24 mouse cellular contexts compared by ENCODE assay signal in the genomic region with DNA sequence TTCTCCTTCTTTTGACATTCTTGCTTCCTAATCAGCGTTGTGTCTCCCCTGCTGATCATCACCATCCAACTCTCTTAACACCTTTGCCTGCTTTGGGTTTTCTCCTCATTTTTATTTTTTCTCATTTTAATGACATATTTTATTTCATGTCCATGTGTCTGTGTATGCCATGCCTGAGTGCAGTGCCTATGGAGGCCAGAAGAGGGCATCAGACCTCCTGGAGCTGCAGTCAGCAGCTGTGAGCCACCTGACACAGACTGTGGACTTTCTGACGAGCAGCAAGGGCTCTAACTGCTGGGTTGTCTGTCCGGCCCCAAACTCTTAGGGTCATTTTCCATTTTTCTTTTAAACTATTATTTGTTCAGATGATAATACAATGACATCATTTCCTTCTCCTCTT.
DNase-seq lines count a peak whose midpoint lies in the region; ATAC-seq and TF ChIP-seq lines count a peak whose summit lies in the region.
"Had no signal": no experiment of that assay in that cellular context is flagged by ENCODE, and none has a peak within 500 bp of the region (broad histone marks: within the 10 kb centered on the region; RNA-seq: fewer than 3 reads in every experiment).

No protein-coding gene starts in this region.

- H3K4me1 ChIP-seq in heart, postnatal 0 days (ENCODE audit: control insufficient read depth, insufficient read depth), result no peaks in the 10 kb centered on the region
- H3K4me1 ChIP-seq in heart, embryonic 11.5 days (ENCODE audit: control insufficient read depth, insufficient read depth, low read length), result no peaks in the 10 kb centered on the region
- no peaks in the 10 kb centered on the region for H3K4me1 ChIP-seq in liver, adult 2 months (ENCODE audit: control insufficient read depth, insufficient read depth, low read length)
- H3K4me1 ChIP-seq in liver, embryonic 12.5 days, result no peaks in the 10 kb centered on the region
- H3K4me1 ChIP-seq in E14TG2a.4 (replicated peaks; ENCODE audit: low read depth, low read length), result no peaks in the 10 kb centered on the region
- H3K4me1 ChIP-seq: heart, embryonic 15.5 days; intestine, embryonic 15.5 days; limb, embryonic 12.5 days; liver, embryonic 15.5 days had no signal

- H3K9me3 ChIP-seq in heart, postnatal 0 days (replicated peaks; ENCODE audit: control insufficient read depth, low read length), result 0 out of 2 replicates have a peak, but pooled peaks cover 5% of the 10 kb centered on the region
- peaks cover 2% of the 10 kb centered on the region; the same call in 1 of the 2 replicates for H3K9me3 ChIP-seq in heart, embryonic 11.5 days (replicated peaks; ENCODE audit: control insufficient read depth, low read length)
- 0 out of 2 replicates have a peak, but pooled peaks cover 12% of the 10 kb centered on the region for H3K9me3 ChIP-seq in liver, embryonic 12.5 days (replicated peaks)
- peaks cover 9% of the 10 kb centered on the region for H3K9me3 ChIP-seq in E14TG2a.4 (ENCODE audit: low read length)
- H3K9me3 ChIP-seq: forebrain, embryonic 10.5 days; heart, embryonic 15.5 days; intestine, embryonic 15.5 days; limb, embryonic 12.5 days; liver, embryonic 15.5 days had no signal

- no peak overlapping the region for H3K4me3 ChIP-seq in heart, postnatal 0 days (ENCODE audit: low read depth, low read length)
- no peak overlapping the region for H3K4me3 ChIP-seq in heart, embryonic 11.5 days (ENCODE audit: low read depth, low read length)
- no peak overlapping the region for H3K4me3 ChIP-seq in liver, adult 2 months (ENCODE audit: insufficient read depth, low read depth, low read length)
- H3K4me3 ChIP-seq in liver, embryonic 12.5 days, result no peak overlapping the region
- no peak overlapping the region for H3K4me3 ChIP-seq in E14TG2a.4 (replicated peaks; ENCODE audit: low read length)
- H3K4me3 ChIP-seq: forebrain, embryonic 10.5 days; heart, adult 2 months; heart, embryonic 15.5 days; intestine, embryonic 15.5 days; limb, embryonic 12.5 days; liver, embryonic 15.5 days; midbrain, embryonic 13.5 days had no signal

- no peaks in the 10 kb centered on the region for H3K27me3 ChIP-seq in heart, postnatal 0 days (ENCODE audit: control insufficient read depth, insufficient read depth, low read length)
- H3K27me3 ChIP-seq in heart, embryonic 11.5 days (ENCODE audit: control insufficient read depth, insufficient read depth, low read length), result no peaks in the 10 kb centered on the region
- H3K27me3 ChIP-seq in liver, adult 2 months (ENCODE audit: control insufficient read depth, insufficient read depth, low read length), result no peaks in the 10 kb centered on the region
- H3K27me3 ChIP-seq in liver, embryonic 12.5 days (replicated peaks), result no peaks in the 10 kb centered on the region
- no peaks in the 10 kb centered on the region for H3K27me3 ChIP-seq in E14TG2a.4 (ENCODE audit: insufficient read depth, low read length)
- H3K27me3 ChIP-seq: CH12.LX; heart, embryonic 15.5 days; intestine, embryonic 15.5 days; limb, embryonic 12.5 days; liver, embryonic 15.5 days; midbrain, embryonic 13.5 days had no signal

- no peaks in the 10 kb centered on the region for H3K79me2 ChIP-seq in liver, adult 2 months (ENCODE audit: control insufficient read depth, insufficient read depth, low read length)

- peak; percentile 5; the same call in 1 of the 2 replicates for TF ChIP-seq CTCF in heart, postnatal 0 days (IDR thresholded peaks at IDR 0.05; ENCODE audit: low read depth)
- TF ChIP-seq CTCF in liver, adult 2 months (IDR thresholded peaks at IDR 0.05; ENCODE audit: low read depth, low read length), result peak; percentile 34; the same call in 1 of the 2 replicates
- TF ChIP-seq CTCF in E14TG2a.4 (conservative IDR thresholded peaks at IDR 0.05; ENCODE audit: low read length), result peak; percentile 51

- no peak overlapping the region for H3K9ac ChIP-seq in heart, postnatal 0 days (replicated peaks; ENCODE audit: low read depth, low read length)
- no peak overlapping the region for H3K9ac ChIP-seq in heart, embryonic 11.5 days (ENCODE audit: low read depth, low read length)
- H3K9ac ChIP-seq in liver, adult 2 months (ENCODE audit: low read depth, low read length), result no peak overlapping the region
- H3K9ac ChIP-seq in liver, embryonic 12.5 days, result no peak overlapping the region
- H3K9ac ChIP-seq: forebrain, postnatal 0 days; heart, embryonic 15.5 days; hindbrain, embryonic 14.5 days; intestine, embryonic 15.5 days; limb, embryonic 12.5 days; liver, embryonic 15.5 days; midbrain, embryonic 13.5 days had no signal

- TF ChIP-seq POLR2A in liver, adult 2 months (IDR thresholded peaks at IDR 0.05; ENCODE audit: extremely low read depth, insufficient read depth, low read length), result no peak

- no peak overlapping the region for H3K27ac ChIP-seq in heart, postnatal 0 days (ENCODE audit: low read depth)
- no peak overlapping the region for H3K27ac ChIP-seq in heart, embryonic 11.5 days (ENCODE audit: low read depth, low read length)
- no peak overlapping the region for H3K27ac ChIP-seq in liver, adult 2 months (replicated peaks; ENCODE audit: insufficient read depth, low read depth, low read length)
- no peak overlapping the region for H3K27ac ChIP-seq in liver, embryonic 12.5 days
- H3K27ac ChIP-seq: forebrain, embryonic 10.5 days; heart, adult 2 months; heart, embryonic 15.5 days; hindbrain, embryonic 14.5 days; intestine, embryonic 15.5 days; limb, embryonic 12.5 days; liver, embryonic 15.5 days; midbrain, embryonic 13.5 days had no signal

- no peak for DNase-seq in heart, postnatal 0 days (ENCODE audit: low spot score)
- DNase-seq in liver, adult 2 months (ENCODE audit: extremely low read depth, low read depth, low spot score), result no peak
- DNase-seq in R1 (ENCODE audit: low read depth, low spot score), result peak; percentile 21
- DNase-seq: adrenal gland, adult 2 months; cerebellum, adult 18-20 months; cerebellum, postnatal 14 days; forebrain, postnatal 0 days; gastrocnemius, postnatal 36 days; heart, adult 2 months; heart, postnatal 4 days; right cerebral cortex, postnatal 14 days; thymus, postnatal 14 days had no signal

- H3K4me2 ChIP-seq in heart, postnatal 0 days (ENCODE audit: low read depth, low read length), result no peak overlapping the region
- H3K4me2 ChIP-seq in heart, embryonic 11.5 days, result no peak overlapping the region
- H3K4me2 ChIP-seq in liver, embryonic 12.5 days, result no peak overlapping the region
- H3K4me2 ChIP-seq: heart, embryonic 15.5 days; hindbrain, embryonic 14.5 days; intestine, embryonic 15.5 days; limb, embryonic 12.5 days; liver, embryonic 15.5 days; midbrain, embryonic 13.5 days had no signal

- no peak for ATAC-seq in heart, postnatal 0 days (ENCODE audit: insufficient read depth, low read depth)
- ATAC-seq in heart, embryonic 11.5 days (replicated peaks; ENCODE audit: insufficient number of reproducible peaks, low FRiP score, low TSS enrichment), result no peak
- no peak for ATAC-seq in liver, embryonic 12.5 days
- no peak for ATAC-seq in megakaryocyte progenitor cell, adult 5-6 weeks (replicated peaks; ENCODE audit: poor library complexity)
- ATAC-seq: forebrain, postnatal 0 days; intestine, embryonic 15.5 days; midbrain, embryonic 13.5 days had no signal

- no peaks in the 10 kb centered on the region for H3K36me3 ChIP-seq in heart, postnatal 0 days (replicated peaks; ENCODE audit: control insufficient read depth, insufficient read depth, low read length)
- H3K36me3 ChIP-seq in heart, embryonic 11.5 days (ENCODE audit: control insufficient read depth, insufficient read depth, low read length), result no peaks in the 10 kb centered on the region
- no peaks in the 10 kb centered on the region for H3K36me3 ChIP-seq in liver, adult 2 months (ENCODE audit: control insufficient read depth, insufficient read depth, low read length)
- H3K36me3 ChIP-seq in liver, embryonic 12.5 days, result no peaks in the 10 kb centered on the region
- H3K36me3 ChIP-seq in E14TG2a.4 (ENCODE audit: insufficient read depth, low read length), result no peaks in the 10 kb centered on the region
- H3K36me3 ChIP-seq: forebrain, embryonic 10.5 days; heart, embryonic 15.5 days; intestine, embryonic 15.5 days; limb, embryonic 12.5 days; liver, embryonic 15.5 days; midbrain, embryonic 13.5 days had no signal

- 79% methylated on average over 3 of the region's 3 CpGs for WGBS in heart, postnatal 0 days
- 78% methylated on average over 3 of the region's 3 CpGs for WGBS in heart, embryonic 11.5 days (ENCODE audit: insufficient replicate concordance)
- WGBS in liver, adult 2 months, result 97% methylated on average over 3 of the region's 3 CpGs
- WGBS in liver, embryonic 12.5 days (ENCODE audit: insufficient replicate concordance), result 65% methylated on average over 3 of the region's 3 CpGs

- no peak for TF ChIP-seq EP300 in heart, postnatal 0 days (IDR thresholded peaks at IDR 0.05; ENCODE audit: low read depth)
